Mouse (Mus musculus) layer of hippocampus, adult 2 months (tissue): ENCODE data around the gene Csf3. TPM values are rescaled to one million over a fixed set of nuclear protein-coding genes. Genes with fewer than 3 reads are reported as not detected.

Experiments
- DNase-seq, 2 experiments: peaks; one replicate each; pipeline ENCODE4 v3.0.0; 2022; ENCODE audit warnings: low spot score in 2 of 2
- H3K27ac ChIP-seq: fragments of 200-600 bp; 2 replicates; pipeline ENCODE4 v1.8.1; 2022
- H3K4me3 ChIP-seq: fragments of 200-600 bp; 2 replicates; pipeline ENCODE4 v1.8.1; 2022; ENCODE audit warnings: mild to moderate bottlenecking
- CTCF ChIP-seq: fragments of 200-600 bp; conservative IDR thresholded peaks from 2 replicates; pipeline ENCODE4 v1.8.1; 2022; ENCODE audit warnings: antibody characterized with exemption, mild to moderate bottlenecking, moderate library complexity
- total RNA-seq, 2 experiments: library from RNA; stranded (reverse); gene quantifications; 2 replicates each; pipeline ENCODE4 v1.2.3; 2021

Gene Csf3
- total RNA-seq, 2 experiments from 2014 or later: not detected

GRCm38 (mm10) chr11:98740393-98741050, 39.5 kb downstream of the Csf3 start, which contains the start of gene Thra:
Thra (plus strand) TSS chr11:98740638.
- peak in 1 of 2 experiments; percentile 72 for DNase-seq
- peak within 1 kb of the TSS; percentile 100 for H3K27ac ChIP-seq
- no peak for TF ChIP-seq CTCF
- H3K4me3 ChIP-seq: peak within 1 kb of the TSS; percentile 100

DNA sequence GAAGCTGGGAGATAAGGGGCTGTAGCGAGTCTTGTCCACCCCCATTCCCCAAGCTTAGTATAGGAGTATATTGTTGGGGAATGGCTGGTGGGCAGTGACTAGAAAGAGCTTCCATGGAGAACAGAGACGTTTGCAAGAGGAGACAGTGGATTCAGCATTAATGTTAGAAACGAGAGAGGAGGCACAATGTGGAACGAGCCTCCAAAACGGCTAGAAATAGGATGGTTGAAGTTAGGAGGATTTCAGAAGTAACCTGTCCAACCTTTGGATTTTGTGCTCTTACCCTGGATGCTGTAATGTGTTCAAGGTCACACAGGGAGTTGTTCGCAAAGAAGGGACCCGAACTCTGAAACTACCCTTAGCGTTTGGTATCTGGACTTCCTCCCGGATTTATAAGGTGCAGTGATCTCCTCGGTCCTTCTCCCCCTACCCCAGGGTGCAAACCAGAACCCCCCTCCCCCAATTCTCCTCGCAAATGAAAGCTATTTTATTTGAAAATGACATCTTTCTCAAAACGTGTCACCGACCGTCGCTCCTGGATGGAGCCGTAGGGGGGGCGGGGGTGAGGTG, 40.1 kb downstream of the Csf3 start:
- Histone ChIP-seq H3K27ac (peak overlapping the region; percentile 100), H3K4me3 (peak overlapping the region; percentile 100)
- no peak for DNase-seq
- no peak for TF ChIP-seq CTCF

DNA sequence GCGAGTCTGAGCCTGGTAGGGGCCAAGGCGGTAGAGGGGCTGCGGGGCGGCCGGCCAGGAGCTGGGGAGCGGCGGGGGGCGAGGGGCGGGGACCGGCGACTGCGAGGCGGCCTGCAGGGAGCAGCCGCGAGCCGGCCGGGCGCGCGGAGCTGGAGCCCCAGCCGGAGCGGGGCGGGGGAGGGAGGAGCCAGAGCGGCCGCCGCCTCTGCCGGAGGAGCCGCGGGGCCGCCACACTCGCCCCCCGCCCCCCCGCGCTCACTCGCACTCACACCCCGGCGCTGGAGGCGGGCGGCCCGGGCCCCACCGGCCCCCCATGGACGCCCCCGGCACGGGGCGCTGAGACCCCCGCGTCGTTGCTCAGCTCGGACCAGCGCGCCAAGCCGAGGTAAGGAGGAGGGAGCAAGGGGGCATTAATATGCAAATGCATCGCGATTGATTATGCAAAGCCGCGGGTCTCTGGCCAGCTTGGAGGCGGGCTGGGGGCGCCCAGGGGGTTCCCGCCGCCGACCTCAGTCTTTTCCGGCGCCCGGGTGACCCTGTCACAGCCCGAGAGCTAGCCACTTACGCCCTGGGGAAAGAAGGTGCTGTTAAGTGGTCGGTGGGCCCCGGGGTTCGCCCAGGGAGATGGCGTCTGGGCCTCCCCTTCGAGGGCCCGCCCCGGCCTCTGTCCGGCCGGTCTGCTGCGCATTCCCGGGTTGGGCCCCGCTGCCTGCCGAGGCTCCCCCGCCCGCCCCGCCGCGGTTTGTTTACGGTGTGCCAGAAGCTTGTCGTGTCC, 40.7 kb downstream of the Csf3 start:
- Histone ChIP-seq H3K27ac (peak overlapping the region; percentile 100), H3K4me3 (peak overlapping the region; percentile 100)
- DNase-seq: peak in 1 of 2 experiments; percentile 78
- peak; percentile 60 for TF ChIP-seq CTCF

DNA sequence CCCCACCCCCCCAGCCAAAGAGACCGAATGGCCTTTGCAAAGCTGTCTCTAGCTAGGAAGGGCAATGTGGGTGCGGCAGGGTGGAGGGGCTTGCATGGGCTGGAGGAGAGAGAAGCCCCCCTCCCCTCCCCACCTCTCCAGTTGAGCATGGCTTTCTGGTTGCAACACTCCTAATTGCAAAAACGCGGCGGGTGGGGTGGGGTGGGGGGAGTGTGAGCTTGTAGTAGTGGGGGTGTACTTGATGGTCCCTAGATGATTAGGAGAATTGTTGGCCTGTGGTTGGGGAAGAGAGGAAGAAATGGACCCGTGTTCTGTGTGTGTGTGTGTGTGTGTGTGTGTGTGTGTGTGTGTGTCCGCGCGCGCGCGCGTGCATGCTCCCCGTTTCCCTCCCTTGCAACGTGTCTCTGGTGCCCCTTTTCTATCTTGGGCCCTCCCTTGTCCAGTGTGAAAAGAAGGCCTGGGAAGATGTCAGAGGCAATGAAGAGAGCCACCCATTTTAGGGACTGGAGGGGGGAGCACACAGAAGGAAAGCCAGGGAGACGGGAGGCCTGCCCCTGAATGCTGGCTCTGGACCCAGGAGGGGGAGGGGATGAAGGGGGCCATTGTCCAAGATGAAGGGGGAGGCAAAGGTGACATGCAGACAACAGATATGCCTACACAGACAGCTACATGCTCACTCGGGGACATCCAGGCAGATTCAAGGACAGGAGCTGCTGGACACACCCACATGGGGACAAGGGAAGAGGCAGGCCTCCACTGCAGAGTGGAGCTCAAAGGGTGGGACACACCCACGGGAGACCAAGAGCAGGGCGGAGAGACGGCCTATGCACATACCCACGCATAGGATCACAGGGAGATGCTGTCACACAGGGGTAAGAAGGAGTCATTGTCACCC, 41.6 kb downstream of the Csf3 start:
- DNase-seq: no peak
- H3K27ac ChIP-seq: peak overlapping the region; percentile 100
- peak overlapping the region; percentile 100 for H3K4me3 ChIP-seq
- no peak for TF ChIP-seq CTCF

DNA sequence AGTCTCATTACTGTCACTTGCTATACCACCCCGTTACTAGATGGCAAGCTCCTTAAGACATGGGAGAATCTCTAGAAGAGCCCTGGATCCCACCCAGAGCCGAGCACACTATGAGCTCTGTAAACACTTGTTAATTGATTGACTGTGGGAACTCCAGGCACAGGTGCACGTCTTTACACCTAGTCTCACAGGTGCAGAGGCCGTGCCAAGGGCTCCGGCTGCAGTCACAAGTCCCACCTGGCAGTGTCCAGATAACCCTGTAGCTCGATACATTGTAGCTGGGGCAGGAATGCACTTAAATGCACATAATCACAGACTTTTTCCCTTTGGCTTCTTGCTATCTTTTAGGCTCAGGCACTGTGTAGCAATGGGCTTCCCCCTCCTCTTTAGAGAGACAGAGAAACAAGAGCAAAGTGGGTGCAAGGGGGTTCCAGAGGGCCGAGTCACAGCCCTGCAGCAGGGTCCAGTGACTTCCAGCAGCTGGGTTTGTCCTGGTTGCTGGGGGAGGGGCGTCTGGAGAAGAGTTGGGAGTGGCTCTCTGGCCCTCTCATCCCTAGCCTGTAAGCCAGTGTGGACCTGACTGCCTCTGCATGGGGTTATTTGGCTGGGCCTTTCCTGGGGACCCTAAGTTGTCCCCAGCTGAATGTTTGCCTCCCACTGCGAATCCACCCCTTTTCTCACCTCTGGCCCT, 42.7 kb downstream of the Csf3 start:
- TF ChIP-seq CTCF: no peak
- DNase-seq: no peak
- Histone ChIP-seq H3K4me3 (peak overlapping the region; percentile 100), H3K27ac (peak overlapping the region; percentile 100)

GRCm38 (mm10) chr11:98744456-98745019, 43.5 kb downstream of the Csf3 start:
- peak overlapping the region; percentile 100 for H3K27ac ChIP-seq
- peak overlapping the region; percentile 100 for H3K4me3 ChIP-seq
- no peak for DNase-seq
- TF ChIP-seq CTCF: no peak

- no peak for DNase-seq
- no peak for TF ChIP-seq CTCF
- Histone ChIP-seq H3K27ac (peak overlapping the region; percentile 100), H3K4me3 (peak overlapping the region; percentile 100; the same call in 1 of the 2 replicates)
Observed at GRCm38 (mm10) chr11:98745932-98746853, 45.1 kb downstream of the Csf3 start.

GRCm38 (mm10) chr11:98746855-98747693, 46.0 kb downstream of the Csf3 start:
- peak; percentile 90 to 96 for DNase-seq
- Histone ChIP-seq H3K4me3 (peak overlapping the region; percentile 100), H3K27ac (peak overlapping the region; percentile 100)
- no peak for TF ChIP-seq CTCF

DNA sequence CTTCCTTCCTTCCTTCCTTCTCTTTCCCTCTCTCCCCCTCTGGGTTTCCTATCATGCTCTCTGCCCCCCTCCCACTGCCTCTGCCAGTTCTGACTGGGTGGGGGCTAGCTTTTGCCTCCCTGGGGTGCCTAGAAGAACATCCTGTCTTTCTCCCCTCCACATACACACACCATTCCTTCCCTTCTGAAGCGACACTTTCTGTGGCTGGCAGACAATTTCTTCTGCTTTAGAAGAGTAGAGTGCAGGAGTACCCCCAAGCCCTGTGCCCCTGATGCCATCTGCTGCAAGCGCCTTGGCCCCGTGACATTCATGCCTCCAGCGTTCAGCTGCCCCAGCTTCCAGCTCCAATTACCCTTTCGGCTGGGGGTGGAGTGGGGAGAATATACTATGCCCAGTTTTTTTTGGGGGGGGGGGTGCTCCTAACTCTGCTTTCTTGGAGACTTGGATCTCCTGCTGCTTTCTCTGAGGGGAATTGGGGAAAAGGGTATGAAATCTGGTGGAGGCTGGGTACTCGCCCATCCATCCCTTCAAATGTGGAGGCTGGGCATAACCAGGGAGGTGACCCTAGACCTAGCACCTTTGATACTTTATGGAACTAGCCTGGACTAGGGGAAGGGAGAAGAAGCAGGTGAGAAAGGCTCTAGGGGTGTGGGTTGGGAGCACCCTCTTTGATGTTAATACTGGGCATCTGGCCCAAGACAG, 46.9 kb downstream of the Csf3 start:
- Histone ChIP-seq H3K27ac (peak overlapping the region; percentile 97), H3K4me3 (peak overlapping the region; percentile 45)
- TF ChIP-seq CTCF: no peak
- no peak for DNase-seq
